Mouse (Mus musculus) CH12.LX (cell line): Measurements from ENCODE around the gene Gm9611. TPM values are rescaled to one million over a fixed set of nuclear protein-coding genes. Genes with fewer than 3 reads are reported as not detected.
"Not testable (repeated sequence)": the region's sequence is repeated elsewhere in the genome, so short reads cannot be mapped to it uniquely, and the experiment has no call there.

Experiments used
- DNase-seq: peaks from one replicate; pipeline ENCODE4 v3.0.0-alpha.2; 2013; ENCODE audit errors: extremely low read depth
- H3K27ac ChIP-seq: 2 replicates; pipeline ENCODE4 v1.5.1; 2012; ENCODE audit warnings: low read depth, mild to moderate bottlenecking, control low read depth, moderate library complexity; ENCODE audit not compliant: insufficient read depth
- H3K27me3 ChIP-seq: replicated peaks from 2 replicates; pipeline ENCODE3; 2012; ENCODE audit warnings: inconsistent platforms
- H3K36me3 ChIP-seq, 2 experiments: replicated peaks in 1 of 2; 2 replicates each; pipeline versions ENCODE3 to v1.6.1; 2012; ENCODE audit warnings: inconsistent platforms in 1 of 2, low read length in 1 of 2, mild to moderate bottlenecking in 1 of 2, mixed read lengths in 1 of 2, moderate library complexity in 1 of 2; ENCODE audit not compliant: control insufficient read depth in 1 of 2, insufficient read depth in 1 of 2
- H3K4me1 ChIP-seq, 2 experiments: 2 replicates each; pipeline ENCODE4 v1.6.1; 2012; ENCODE audit warnings: inconsistent platforms in 1 of 2, moderate library complexity in 1 of 2; ENCODE audit not compliant: insufficient read depth in 2 of 2, control insufficient read depth in 1 of 2
- H3K4me2 ChIP-seq: 2 replicates; pipeline ENCODE4 v1.6.1; 2012; ENCODE audit warnings: low read depth, mild to moderate bottlenecking, control low read depth; ENCODE audit not compliant: poor library complexity, insufficient read depth, severe bottlenecking
- H3K4me3 ChIP-seq, 3 experiments: fragments of 150-350 bp in 1 of 3; sonication (generic) in 1 of 3; replicated peaks in 1 of 3; 2 replicates each; pipeline versions ENCODE3 to v1.5.1; 2011 to 2012; ENCODE audit warnings: low read depth in 2 of 3, low read length in 2 of 3, mild to moderate bottlenecking in 2 of 3, moderate library complexity in 2 of 3, control low read depth in 1 of 3, improper control_type of control experiment in 1 of 3, inconsistent platforms in 1 of 3, mixed read lengths in 1 of 3; ENCODE audit not compliant: poor library complexity in 1 of 3
- H3K79me2 ChIP-seq: replicated peaks from 2 replicates; pipeline ENCODE4 v1.6.1; 2012; ENCODE audit warnings: mild to moderate bottlenecking, moderate library complexity; ENCODE audit not compliant: control insufficient read depth, poor library complexity, insufficient read depth, severe bottlenecking; ENCODE audit errors: extremely low read depth
- H3K9ac ChIP-seq: 2 replicates; pipeline ENCODE4 v1.6.1; 2012; ENCODE audit warnings: low read depth, mild to moderate bottlenecking, control low read depth, moderate library complexity; ENCODE audit not compliant: insufficient read depth
- H3K9me3 ChIP-seq: replicated peaks from 2 replicates; pipeline ENCODE3; 2012; ENCODE audit warnings: low read length, inconsistent platforms, mixed read lengths
- dilution Hi-C: fragments of 300-500 bp; cut with MboI; formaldehyde crosslinking; loops from 2 replicates; pipeline ENCODE4 v1.14.3; 2020; ENCODE audit warnings: low sequenced_read_pairs; ENCODE audit not compliant: extremely low pct_unique_long_range_greater_than_20kb, extremely low pct_ligation_motif_present
- in situ Hi-C: fragments of 300-500 bp; cut with MboI; formaldehyde crosslinking; loops from 3 replicates; pipeline ENCODE4 v1.14.3; 2019; ENCODE audit warnings: low sequenced_read_pairs, low pct_ligation_motif_present, low pct_unique_long_range_greater_than_20kb, mixed read lengths
- polyA plus RNA-seq: library from polyadenylated mRNA; unstranded; fragments of >175 nt; gene quantifications from 2 replicates; pipeline ENCODE4 v1.2.1, GENCODE M21; 2012; ENCODE audit warnings: low read depth; ENCODE audit not compliant: insufficient read length
- total RNA-seq, 2 experiments: library from RNA; depleted of rRNA; stranded (reverse); fragments of 300-350 nt in 1 of 2; fragments of >200 nt in 1 of 2; gene quantifications; 2 replicates each; pipeline ENCODE4 v1.2.3; 2012 to 2014

Gene Gm9611
- total RNA-seq (2012; rRNA removed) (not detected in 2 replicates), total RNA-seq (2014; rRNA removed) (not detected in 2 replicates), polyA plus RNA-seq (not detected in 2 replicates)

GRCm38 (mm10) chr14:42297258-42297657 is at the start of gene Gm9611:
Gene Gm9611, minus strand, starts transcription at chr14:42297358.
- dilution Hi-C loops, H3K79me2 ChIP-seq, DNase-seq, H3K9ac ChIP-seq, in situ Hi-C loops, H3K27me3 ChIP-seq, H3K9me3 ChIP-seq, H3K27ac ChIP-seq, H3K36me3 ChIP-seq, H3K4me2 ChIP-seq, H3K4me1 ChIP-seq, H3K4me3 ChIP-seq: not testable (repeated sequence)

GRCm38 (mm10) chr14:42309910-42310309 is 12.8 kb upstream of the Gm9611 start, which contains the start of gene Gm7995:
Gene Gm7995, plus strand, starts transcription at chr14:42310210.
- H3K4me2 ChIP-seq, H3K27ac ChIP-seq, H3K4me1 ChIP-seq, H3K9me3 ChIP-seq, dilution Hi-C loops, H3K79me2 ChIP-seq, DNase-seq, H3K36me3 ChIP-seq, in situ Hi-C loops, H3K27me3 ChIP-seq, H3K9ac ChIP-seq, H3K4me3 ChIP-seq: not testable (repeated sequence)

- H3K4me3 ChIP-seq, H3K27me3 ChIP-seq, H3K4me2 ChIP-seq, H3K36me3 ChIP-seq, dilution Hi-C loops, H3K79me2 ChIP-seq, in situ Hi-C loops, H3K9me3 ChIP-seq, DNase-seq, H3K4me1 ChIP-seq, H3K27ac ChIP-seq, H3K9ac ChIP-seq: not testable (repeated sequence)
Observed at GRCm38 (mm10) chr14:42259948-42260347, 37.2 kb downstream of the Gm9611 start, which contains the start of gene Gm17026. Gene Gm17026, minus strand, starts transcription at chr14:42260048.

Other genes with a start within 250 kb of the Gm9611 start
- gene Gm7951, start 180.0 kb downstream of the Gm9611 start, total RNA-seq (2012; rRNA removed) = not detected in 2 replicates
- gene Gm7951, start 180.0 kb downstream of the Gm9611 start, total RNA-seq (2014; rRNA removed) = not detected in 2 replicates
- gene Gm7951, start 180.0 kb downstream of the Gm9611 start, polyA plus RNA-seq = not detected in 2 replicates
- gene Gm17027, start 134.7 kb downstream of the Gm9611 start, total RNA-seq (2012; rRNA removed) = not detected in 2 replicates
- not detected in 2 replicates for gene Gm17027, start 134.7 kb downstream of the Gm9611 start, total RNA-seq (2014; rRNA removed)
- not detected in 2 replicates for gene Gm17027, start 134.7 kb downstream of the Gm9611 start, polyA plus RNA-seq
- gene Gm3573, start 106.6 kb downstream of the Gm9611 start, total RNA-seq (2012; rRNA removed) = not detected in 2 replicates
- not detected in 2 replicates for gene Gm3573, start 106.6 kb downstream of the Gm9611 start, total RNA-seq (2014; rRNA removed)
- not detected in 2 replicates for gene Gm3573, start 106.6 kb downstream of the Gm9611 start, polyA plus RNA-seq
- not detected in 2 replicates for gene Gm17026, start 37.3 kb downstream of the Gm9611 start, total RNA-seq (2012; rRNA removed)
- not detected in 2 replicates for gene Gm17026, start 37.3 kb downstream of the Gm9611 start, total RNA-seq (2014; rRNA removed)
- not detected in 2 replicates for gene Gm17026, start 37.3 kb downstream of the Gm9611 start, polyA plus RNA-seq
- not detected in 2 replicates for gene Gm7995, start 12.9 kb upstream of the Gm9611 start, total RNA-seq (2012; rRNA removed)
- not detected in 2 replicates for gene Gm7995, start 12.9 kb upstream of the Gm9611 start, total RNA-seq (2014; rRNA removed)
- not detected in 2 replicates for gene Gm7995, start 12.9 kb upstream of the Gm9611 start, polyA plus RNA-seq
- not detected in 2 replicates for gene Gm8005, start 142.3 kb upstream of the Gm9611 start, total RNA-seq (2012; rRNA removed)
- not detected in 2 replicates for gene Gm8005, start 142.3 kb upstream of the Gm9611 start, total RNA-seq (2014; rRNA removed)
- gene Gm8005, start 142.3 kb upstream of the Gm9611 start, polyA plus RNA-seq = not detected in 2 replicates
- not detected in 2 replicates for gene Gm8011, start 166.5 kb upstream of the Gm9611 start, total RNA-seq (2012; rRNA removed)
- gene Gm8011, start 166.5 kb upstream of the Gm9611 start, total RNA-seq (2014; rRNA removed) = not detected in 2 replicates
- not detected in 2 replicates for gene Gm8011, start 166.5 kb upstream of the Gm9611 start, polyA plus RNA-seq
- not detected in 2 replicates for gene Gm8020, start 205.0 kb upstream of the Gm9611 start, total RNA-seq (2012; rRNA removed)
- gene Gm8020, start 205.0 kb upstream of the Gm9611 start, total RNA-seq (2014; rRNA removed) = not detected in 2 replicates
- not detected in 2 replicates for gene Gm8020, start 205.0 kb upstream of the Gm9611 start, polyA plus RNA-seq
- not detected in 2 replicates for gene Gm8024, start 226.9 kb upstream of the Gm9611 start, total RNA-seq (2012; rRNA removed)
- not detected in 2 replicates for gene Gm8024, start 226.9 kb upstream of the Gm9611 start, total RNA-seq (2014; rRNA removed)
- not detected in 2 replicates for gene Gm8024, start 226.9 kb upstream of the Gm9611 start, polyA plus RNA-seq